Mouse (Mus musculus) hindbrain, embryonic 13.5 days (tissue): ENCODE data around the gene Gipc3. TPM values are rescaled to one million over a fixed set of nuclear protein-coding genes. Genes with fewer than 3 reads are reported as not detected.
A peak's percentile ranks its signal among the peaks of the same experiment; 100 is the strongest.

Experiments
- ATAC-seq: fragments of 200-750 bp; cut with Nextera tagmentation; 2 replicates; pipeline ENCODE4 v1.8.0; 2017; ENCODE audit warnings: moderate TSS enrichment; ENCODE audit not compliant: low FRiP score
- H3K27ac ChIP-seq: fragments of 300-500 bp; sonication (generic); 2 replicates; pipeline ENCODE4 v1.5.1; 2015; ENCODE audit warnings: inconsistent platforms, mild to moderate bottlenecking, moderate library complexity
- H3K27me3 ChIP-seq: fragments of 300-500 bp; sonication (generic); 2 replicates; pipeline ENCODE4 v1.6.1; 2015; ENCODE audit warnings: mild to moderate bottlenecking, inconsistent platforms
- H3K36me3 ChIP-seq: fragments of 300-500 bp; sonication (generic); 2 replicates; pipeline ENCODE4 v1.6.1; 2015; ENCODE audit warnings: mild to moderate bottlenecking, inconsistent platforms
- H3K4me1 ChIP-seq: fragments of 300-500 bp; sonication (generic); replicated peaks from 2 replicates; pipeline ENCODE4 v1.6.1; 2015; ENCODE audit warnings: inconsistent platforms
- H3K4me2 ChIP-seq: fragments of 300-500 bp; sonication (generic); 2 replicates; pipeline ENCODE4 v1.6.1; 2015; ENCODE audit warnings: inconsistent platforms, mild to moderate bottlenecking, moderate library complexity
- H3K4me3 ChIP-seq: fragments of 300-500 bp; sonication (generic); 2 replicates; pipeline ENCODE4 v1.5.1; 2015; ENCODE audit warnings: mild to moderate bottlenecking, inconsistent platforms
- H3K9ac ChIP-seq: fragments of 300-500 bp; sonication (generic); 2 replicates; pipeline ENCODE4 v1.6.1; 2015; ENCODE audit warnings: mild to moderate bottlenecking, inconsistent platforms
- H3K9me3 ChIP-seq: fragments of 300-500 bp; sonication (generic); 2 replicates; pipeline ENCODE4 v1.6.1; 2016; ENCODE audit warnings: inconsistent platforms
- WGBS: fragments of 180-500 bp; shearing (Covaris S2); methylation state at CpG from one replicate; pipeline ENCODE4 v1.1.7; 2015; 5-methylcytosine and 5-hydroxymethylcytosine counted together
- microRNA-seq: library from miRNA; unstranded; fragments of <30 nt; microRNA quantifications from one replicate; pipeline ENCODE4, GENCODE M21; 2016
- polyA plus RNA-seq: library from polyadenylated mRNA; unstranded; fragments of >200 nt; fragmentation: Nextera tagmentation; extraction: Ambion mirVana; gene quantifications from 2 replicates; pipeline ENCODE4 v1.2.1, GENCODE M21; 2015

The Gipc3 gene
- polyA plus RNA-seq, 1 experiment from 2014 or later: not detected

GRCm38 (mm10) chr10:81291511-81292104 is 51.5 kb downstream of the Gipc3 start, which contains the start of gene Tjp3:
Gene Tjp3, minus strand, starts transcription at chr10:81291581.
- H3K4me1 ChIP-seq: peaks cover 40% of the 10 kb centered on the region
- H3K4me2 ChIP-seq: no peak within 1 kb of the TSS
- 81% methylated on average over 9 of the region's 9 CpGs for WGBS
- H3K9me3 ChIP-seq: no peaks in the 10 kb centered on the region
- ATAC-seq: no peak
- peak within 1 kb of the TSS; percentile 36 for H3K9ac ChIP-seq
- H3K27me3 ChIP-seq: peaks cover 44% of the 10 kb centered on the region
- no peak within 1 kb of the TSS for H3K27ac ChIP-seq
- 0 out of 2 replicates have a peak within 1 kb of the TSS, but pooled peaks have one; percentile 79 for H3K4me3 ChIP-seq
- H3K36me3 ChIP-seq: no peaks in the 10 kb centered on the region

GRCm38 (mm10) chr10:81290698-81291460 is 52.2 kb downstream of the Gipc3 start:
- 16% methylated on average over 24 of the region's 24 CpGs for WGBS
- Histone ChIP-seq H3K4me2 (no peak overlapping the region), H3K9me3 (no peaks in the 10 kb centered on the region)

GRCm38 (mm10) chr10:81289811-81290210 is 53.3 kb downstream of the Gipc3 start:
- H3K4me2 ChIP-seq: no peak overlapping the region
- ATAC-seq: no peak

More at GRCm38 (mm10) chr10:81290698-81291460, 52.2 kb downstream of the Gipc3 start:
- H3K27me3 ChIP-seq: peaks cover 44% of the 10 kb centered on the region
- H3K4me3 ChIP-seq: no peak overlapping the region
- ATAC-seq: no peak
- H3K4me1 ChIP-seq: peaks cover 37% of the 10 kb centered on the region
- no peak overlapping the region for H3K27ac ChIP-seq
- H3K36me3 ChIP-seq: no peaks in the 10 kb centered on the region
- peak overlapping the region; percentile 36 for H3K9ac ChIP-seq

DNA sequence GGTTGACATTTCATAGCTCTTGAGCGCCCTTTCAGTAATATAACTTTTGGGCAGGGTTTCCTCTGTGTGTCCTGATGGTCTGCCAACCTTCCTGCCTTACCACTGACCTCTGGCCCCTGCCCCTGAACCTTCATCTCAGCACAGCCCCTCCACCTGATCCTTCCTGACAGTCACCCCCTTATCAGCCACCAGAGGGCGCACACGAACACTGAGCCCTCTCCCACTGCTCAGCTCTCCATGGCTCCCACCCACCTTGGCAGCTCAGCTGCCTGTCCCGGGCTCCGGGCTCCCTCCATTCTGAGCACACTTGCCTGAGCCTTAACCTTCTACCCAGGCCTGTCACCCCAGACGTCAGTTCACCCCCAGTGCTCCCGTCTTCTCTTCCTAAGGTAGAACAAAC is 53.8 kb downstream of the Gipc3 start:
- ATAC-seq: no peak
- WGBS: 3% methylated on average over 7 of the region's 7 CpGs
- Histone ChIP-seq H3K4me1 (peaks cover 34% of the 10 kb centered on the region), H3K27ac (no peak overlapping the region), H3K9me3 (no peaks in the 10 kb centered on the region), H3K4me2 (no peak overlapping the region), H3K36me3 (no peaks in the 10 kb centered on the region), H3K9ac (no peak overlapping the region), H3K4me3 (no peak overlapping the region), H3K27me3 (peaks cover 57% of the 10 kb centered on the region)

More at GRCm38 (mm10) chr10:81289811-81290210, 53.3 kb downstream of the Gipc3 start:
- Histone ChIP-seq H3K27ac (no peak overlapping the region), H3K27me3 (peaks cover 51% of the 10 kb centered on the region), H3K36me3 (no peaks in the 10 kb centered on the region), H3K9ac (no peak overlapping the region), H3K4me3 (no peak overlapping the region), H3K4me1 (peaks cover 36% of the 10 kb centered on the region), H3K9me3 (no peaks in the 10 kb centered on the region)
- WGBS: 64% methylated on average over 14 of the region's 14 CpGs

GRCm38 (mm10) chr10:81288601-81289000 is 54.5 kb downstream of the Gipc3 start:
- no peak for ATAC-seq
- Histone ChIP-seq H3K27me3 (peaks cover 64% of the 10 kb centered on the region), H3K9ac (no peak overlapping the region), H3K27ac (no peak overlapping the region), H3K4me3 (no peak overlapping the region), H3K9me3 (no peaks in the 10 kb centered on the region), H3K4me1 (peaks cover 27% of the 10 kb centered on the region), H3K36me3 (no peaks in the 10 kb centered on the region), H3K4me2 (no peak overlapping the region)
- 39% methylated on average over 6 of the region's 6 CpGs for WGBS

DNA sequence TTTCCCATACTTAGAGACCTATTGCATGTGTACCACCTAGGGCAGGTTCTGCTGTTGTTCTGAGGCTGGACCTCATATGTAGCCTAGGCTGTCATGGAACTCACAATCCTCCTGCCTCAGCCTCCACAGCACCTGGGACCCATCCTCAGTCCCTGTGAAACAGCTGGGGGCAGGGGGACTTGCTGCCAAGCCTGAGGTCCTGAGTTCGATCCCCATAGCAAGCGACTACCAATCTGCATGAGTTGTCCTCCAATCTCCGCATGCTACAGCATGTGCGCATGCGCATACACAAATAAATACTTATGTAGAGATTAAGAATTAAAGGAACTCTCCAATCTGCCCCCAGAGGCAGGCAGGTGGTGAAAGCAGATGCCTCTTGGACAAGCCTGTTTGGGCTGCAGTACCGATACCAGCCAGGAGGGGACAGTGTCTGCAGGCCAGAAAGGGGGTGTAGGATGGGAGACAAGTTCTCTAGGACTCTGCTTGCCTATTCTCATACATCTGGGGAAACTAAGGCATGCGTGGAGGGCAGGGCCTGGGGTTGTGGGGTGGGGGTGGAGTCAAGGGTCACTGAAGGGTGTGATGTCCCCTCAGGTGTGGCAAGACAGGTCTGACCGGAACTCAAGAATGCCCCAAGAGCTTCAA is 55.4 kb downstream of the Gipc3 start:
- H3K4me3 ChIP-seq: no peak overlapping the region
- H3K36me3 ChIP-seq: no peaks in the 10 kb centered on the region
- 63% methylated on average over 8 of the region's 8 CpGs for WGBS
- H3K9ac ChIP-seq: 0 out of 2 replicates have a peak overlapping the region, but pooled peaks have one; percentile 26
- H3K27ac ChIP-seq: no peak overlapping the region
- peaks cover 72% of the 10 kb centered on the region for H3K27me3 ChIP-seq
- no peaks in the 10 kb centered on the region for H3K9me3 ChIP-seq
- no peak overlapping the region for H3K4me2 ChIP-seq
- ATAC-seq: no peak
- peaks cover 27% of the 10 kb centered on the region for H3K4me1 ChIP-seq

DNA sequence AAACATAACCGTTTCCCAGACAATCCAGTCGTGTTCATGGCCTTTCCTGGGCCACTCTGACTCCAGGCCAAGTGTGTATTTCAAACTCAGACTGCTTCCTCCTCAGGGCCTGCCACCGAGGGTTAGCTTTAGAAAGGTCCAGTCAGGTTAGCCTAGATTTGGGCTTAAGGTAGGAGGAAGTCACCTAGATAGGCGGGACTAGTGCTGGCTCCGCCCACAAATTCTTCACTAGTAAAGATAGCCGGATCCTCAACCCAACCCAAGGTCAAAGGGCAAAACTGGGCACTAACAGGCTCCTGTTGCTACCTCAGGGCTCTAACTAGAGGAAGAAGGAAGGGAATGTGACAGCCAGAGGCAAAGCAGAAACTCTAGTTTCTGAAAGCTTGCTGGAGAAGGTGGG is 56.5 kb downstream of the Gipc3 start:
- no peak overlapping the region for H3K4me2 ChIP-seq

GRCm38 (mm10) chr10:81285694-81286450 is 57.2 kb downstream of the Gipc3 start:
- Histone ChIP-seq H3K9me3 (no peaks in the 10 kb centered on the region), H3K27ac (no peak overlapping the region), H3K27me3 (peaks cover 76% of the 10 kb centered on the region), H3K36me3 (no peaks in the 10 kb centered on the region), H3K4me1 (peaks cover 22% of the 10 kb centered on the region), H3K4me3 (peak overlapping the region; percentile 46), H3K4me2 (peak overlapping the region; percentile 72), H3K9ac (peak overlapping the region; percentile 72)
- peak; percentile 60 for ATAC-seq
- 3% methylated on average over 47 of the region's 54 CpGs for WGBS

More for the DNA sequence above, 56.5 kb downstream of the Gipc3 start:
- Histone ChIP-seq H3K9me3 (no peaks in the 10 kb centered on the region), H3K27ac (no peak overlapping the region), H3K27me3 (peaks cover 76% of the 10 kb centered on the region), H3K36me3 (no peaks in the 10 kb centered on the region), H3K4me1 (peaks cover 27% of the 10 kb centered on the region), H3K4me3 (no peak overlapping the region), H3K9ac (no peak overlapping the region)
- ATAC-seq: no peak
- WGBS: 44% methylated on average over 6 of the region's 6 CpGs

Small RNA genes lying within 50 kb of the gene (microRNA-seq; reads per million reads assigned to microRNA genes)
- gene Mir6913: not detected

Other genes starting within 250 kb of the Gipc3 start
- gene Creb3l3, start 244.4 kb downstream of the Gipc3 start, polyA plus RNA-seq: 0.26 and 0.41 TPM in 2 replicates
- gene Map2k2, start 237.4 kb downstream of the Gipc3 start, polyA plus RNA-seq: 224 and 227 TPM in 2 replicates
- gene Zbtb7a, start 208.0 kb downstream of the Gipc3 start, polyA plus RNA-seq: 13.2 and 13.5 TPM in 2 replicates
- gene Pias4, start 175.3 kb downstream of the Gipc3 start, polyA plus RNA-seq: 58.4 and 62.3 TPM in 2 replicates
- 561 and 576 TPM in 2 replicates for gene Eef2, start 166.6 kb downstream of the Gipc3 start, polyA plus RNA-seq
- 59.1 and 61.7 TPM in 2 replicates for gene Dapk3, start 160.3 kb downstream of the Gipc3 start, polyA plus RNA-seq
- gene 4930442H23Rik, start 159.4 kb downstream of the Gipc3 start, polyA plus RNA-seq: 0.13 and 0.26 TPM in 2 replicates
- gene Nmrk2, start 141.2 kb downstream of the Gipc3 start, polyA plus RNA-seq: 0.09 and 0.10 TPM in 2 replicates
- gene Atcay, start 112.4 kb downstream of the Gipc3 start, polyA plus RNA-seq: 68.1 TPM in 2 replicates
- gene Zfr2, start 110.1 kb downstream of the Gipc3 start, polyA plus RNA-seq: 19.7 and 21.6 TPM in 2 replicates
- gene Matk, start 90.3 kb downstream of the Gipc3 start, polyA plus RNA-seq: 16.4 and 16.9 TPM in 2 replicates
- 134 and 144 TPM in 2 replicates for gene Mrpl54, start 76.3 kb downstream of the Gipc3 start, polyA plus RNA-seq
- 29.7 and 30.6 TPM in 2 replicates for gene Apba3, start 76.3 kb downstream of the Gipc3 start, polyA plus RNA-seq
- gene Tjp3, start 51.7 kb downstream of the Gipc3 start, polyA plus RNA-seq: 4.5 and 5.2 TPM in 2 replicates
- 97.2 and 102 TPM in 2 replicates for gene Pip5k1c, start 50.3 kb downstream of the Gipc3 start, polyA plus RNA-seq
- gene Cactin, start 22.2 kb downstream of the Gipc3 start, polyA plus RNA-seq: 33.5 and 34.7 TPM in 2 replicates
- gene Tbxa2r, start 14.5 kb downstream of the Gipc3 start, polyA plus RNA-seq: 4.6 and 5.6 TPM in 2 replicates
- 47.3 and 50.4 TPM in 2 replicates for gene Hmg20b, start 7.2 kb upstream of the Gipc3 start, polyA plus RNA-seq
- 11.9 and 12.4 TPM in 2 replicates for gene Mfsd12, start 14.2 kb upstream of the Gipc3 start, polyA plus RNA-seq
- 1.0 and 1.1 TPM in 2 replicates for gene 4930404N11Rik, start 22.6 kb upstream of the Gipc3 start, polyA plus RNA-seq
- 121 and 126 TPM in 2 replicates for gene Fzr1, start 35.2 kb upstream of the Gipc3 start, polyA plus RNA-seq
- gene Dohh, start 41.2 kb upstream of the Gipc3 start, polyA plus RNA-seq: 72.1 and 74.8 TPM in 2 replicates
- gene Gm48551, start 41.2 kb upstream of the Gipc3 start, polyA plus RNA-seq: 6.5 and 8.1 TPM in 2 replicates
- 2.0 and 2.3 TPM in 2 replicates for gene Gm48552, start 45.7 kb upstream of the Gipc3 start, polyA plus RNA-seq
- 1.8 TPM in 2 replicates for gene Smim24, start 49.8 kb upstream of the Gipc3 start, polyA plus RNA-seq
- 21.3 and 22.4 TPM in 2 replicates for gene Nfic, start 112.4 kb upstream of the Gipc3 start, polyA plus RNA-seq
- gene Celf5, start 139.4 kb upstream of the Gipc3 start, polyA plus RNA-seq: 61.3 and 69.0 TPM in 2 replicates
- gene Ncln, start 153.1 kb upstream of the Gipc3 start, polyA plus RNA-seq: 56.0 and 62.1 TPM in 2 replicates
- 0.93 and 0.95 TPM in 2 replicates for gene S1pr4, start 156.9 kb upstream of the Gipc3 start, polyA plus RNA-seq
- 1.2 and 1.7 TPM in 2 replicates for gene Gna15, start 181.0 kb upstream of the Gipc3 start, polyA plus RNA-seq
- gene Gna11, start 201.9 kb upstream of the Gipc3 start, polyA plus RNA-seq: 79.8 and 82.4 TPM in 2 replicates
- 545 and 558 TPM in 2 replicates for gene Aes, start 216.2 kb upstream of the Gipc3 start, polyA plus RNA-seq
- 27.7 and 28.9 TPM in 2 replicates for gene Tle2, start 231.3 kb upstream of the Gipc3 start, polyA plus RNA-seq